In genomic region chr9:120410421-120410820, GRCm38 (mm10) we compare ENCODE assay signal across 8 mouse cellular contexts.
DNase-seq lines count a peak whose midpoint lies in the region; ATAC-seq lines count a peak whose summit lies in the region.

No protein-coding gene starts in this region.

- ATAC-seq in activated CD4-positive, CD25-positive, alpha-beta regulatory T cell, adult 4 months, result no peak

- intact Hi-C loops in heart, postnatal 36 days (cut with DNase I), result no loop called here

- 11% methylated on average over 5 of the region's 5 CpGs for WGBS in large intestine, adult 2 months

- DNase-seq in heart, postnatal 36 days, result peak; percentile 13 to 48
- no peak for DNase-seq in heart, adult 8-10 months (ENCODE audit: low spot score)
- DNase-seq in A20 (ENCODE audit: low read depth, low spot score), result peak; percentile 67
- DNase-seq in MN1 (ENCODE audit: low spot score), result peak; percentile 58
- peak; percentile 48 to 74 for DNase-seq in cerebellum, postnatal 25 days
- DNase-seq in large intestine, adult 2 months (ENCODE audit: low read depth, low spot score), result peak; percentile 32
- DNase-seq in natural killer cell, adult 2 months (ENCODE audit: low spot score in 2 of 2), result peak; percentile 29 to 45
